In the genomic region with DNA sequence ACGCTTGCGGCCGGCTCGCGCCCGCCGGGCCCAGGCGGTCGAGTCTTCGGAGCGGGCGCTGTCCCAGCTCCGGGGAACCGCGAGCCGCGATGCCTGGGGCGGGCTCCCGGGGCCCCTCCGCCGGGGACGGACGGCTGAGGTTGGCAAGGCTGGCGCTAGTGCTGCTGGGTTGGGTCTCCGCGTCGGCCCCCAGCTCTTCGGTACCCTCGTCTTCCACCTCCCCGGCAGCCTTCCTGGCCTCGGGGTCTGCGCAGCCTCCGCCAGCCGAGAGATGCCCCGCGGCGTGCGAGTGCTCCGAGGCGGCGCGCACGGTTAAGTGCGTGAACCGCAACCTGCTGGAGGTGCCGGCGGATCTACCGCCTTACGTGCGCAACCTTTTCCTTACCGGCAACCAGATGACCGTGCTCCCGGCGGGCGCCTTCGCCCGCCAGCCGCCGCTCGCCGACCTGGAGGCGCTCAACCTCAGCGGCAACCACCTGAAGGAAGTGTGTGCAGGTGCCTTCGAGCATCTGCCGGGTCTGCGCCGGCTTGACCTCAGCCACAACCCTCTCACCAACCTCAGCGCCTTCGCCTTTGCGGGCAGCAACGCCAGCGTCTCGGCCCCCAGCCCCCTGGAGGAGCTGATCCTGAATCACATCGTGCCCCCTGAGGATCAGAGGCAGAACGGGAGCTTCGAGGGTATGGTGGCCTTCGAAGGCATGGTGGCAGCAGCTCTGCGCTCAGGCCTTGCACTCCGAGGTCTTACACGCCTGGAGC, we compare ENCODE assay signal across 8 mouse cellular contexts. TPM values are rescaled to one million over a fixed set of nuclear protein-coding genes. Genes with fewer than 3 reads are reported as not detected.
DNase-seq lines count a peak whose midpoint lies in the region; ATAC-seq and TF ChIP-seq lines count a peak whose summit lies in the region.

No protein-coding gene starts in this region.

- H3K4me1 ChIP-seq in kidney, embryonic 14.5 days (ENCODE audit: control insufficient read depth, insufficient read depth, low read length), result peaks cover 6% of the 10 kb centered on the region; the same call in 1 of the 2 replicates
- H3K4me1 ChIP-seq in G1E (ENCODE audit: insufficient read depth, low read depth, low read length), result no peaks in the 10 kb centered on the region
- H3K4me1 ChIP-seq in embryonic facial prominence, embryonic 11.5 days (ENCODE audit: control insufficient read depth, insufficient read depth, low read length), result peaks cover 5% of the 10 kb centered on the region; the same call in 1 of the 2 replicates
- peaks cover 11% of the 10 kb centered on the region for H3K4me1 ChIP-seq in intestine, embryonic 15.5 days (replicated peaks)

- H3ac ChIP-seq in myocyte (ENCODE audit: control insufficient read depth, insufficient read length), result peak overlapping the region; percentile 47

- peaks cover 18% of the 10 kb centered on the region for H3K79me2 ChIP-seq in myocyte (ENCODE audit: control insufficient read depth, insufficient read depth)

- no peak for DNase-seq in kidney, postnatal 10 days
- DNase-seq in G1E (ENCODE audit: low spot score), result no peak
- DNase-seq in embryonic facial prominence, embryonic 11.5 days (ENCODE audit: low spot score), result peak; percentile 47
- no peak for DNase-seq in adrenal gland, adult (ENCODE audit: inconsistent age in 2 of 2, low spot score in 1 of 2)

- peaks cover 8% of the 10 kb centered on the region; the same call in 1 of the 2 replicates for H3K36me3 ChIP-seq in kidney, embryonic 14.5 days (ENCODE audit: control insufficient read depth, insufficient read depth, low read length)
- H3K36me3 ChIP-seq in G1E (replicated peaks) (no peaks in the 10 kb centered on the region), myocyte (ENCODE audit: control insufficient read depth, insufficient read depth) (peaks cover 8% of the 10 kb centered on the region)
- no peaks in the 10 kb centered on the region for H3K36me3 ChIP-seq in embryonic facial prominence, embryonic 11.5 days (replicated peaks; ENCODE audit: control insufficient read depth, insufficient read depth, low read depth, low read length)
- H3K36me3 ChIP-seq in intestine, embryonic 15.5 days, result no peaks in the 10 kb centered on the region

- 2% methylated on average over 53 of the region's 80 CpGs for WGBS in kidney, embryonic 14.5 days
- WGBS in embryonic facial prominence, embryonic 11.5 days, result 2% methylated on average over 69 of the region's 80 CpGs
- WGBS in intestine, embryonic 15.5 days, result 4% methylated on average over 80 of the region's 80 CpGs

- 0 out of 2 replicates have a peak, but pooled peaks cover 9% of the 10 kb centered on the region for H3K27me3 ChIP-seq in kidney, embryonic 14.5 days (ENCODE audit: control insufficient read depth, insufficient read depth, low read length)
- H3K27me3 ChIP-seq in G1E (ENCODE audit: insufficient read depth, low read length) (no peaks in the 10 kb centered on the region), myocyte (ENCODE audit: control insufficient read depth, insufficient read depth, insufficient read length) (no peaks in the 10 kb centered on the region)
- H3K27me3 ChIP-seq in embryonic facial prominence, embryonic 11.5 days (ENCODE audit: control insufficient read depth, insufficient read depth, low read length), result 0 out of 2 replicates have a peak, but pooled peaks cover 4% of the 10 kb centered on the region
- H3K27me3 ChIP-seq in intestine, embryonic 15.5 days (replicated peaks), result 0 out of 2 replicates have a peak, but pooled peaks cover 2% of the 10 kb centered on the region

- H3K27ac ChIP-seq in kidney, embryonic 14.5 days (ENCODE audit: low read depth, low read length), result peak overlapping the region; percentile 92
- H3K27ac ChIP-seq in embryonic facial prominence, embryonic 11.5 days (replicated peaks; ENCODE audit: low read depth, low read length), result peak overlapping the region; percentile 65; the same call in 1 of the 2 replicates
- no peak overlapping the region for H3K27ac ChIP-seq in intestine, embryonic 15.5 days

- no peak for TF ChIP-seq CTCF in G1E (IDR thresholded peaks at IDR 0.05; ENCODE audit: low read depth, low read length)

- peak overlapping the region; percentile 76 for H3K4me3 ChIP-seq in kidney, embryonic 14.5 days (ENCODE audit: low read length)
- H3K4me3 ChIP-seq in G1E (ENCODE audit: low read depth, low read length) (peak overlapping the region; percentile 15; the same call in 1 of the 2 replicates), myocyte (peak overlapping the region; percentile 76)
- peak overlapping the region; percentile 73 for H3K4me3 ChIP-seq in embryonic facial prominence, embryonic 11.5 days (ENCODE audit: low read depth, low read length)
- H3K4me3 ChIP-seq in intestine, embryonic 15.5 days (replicated peaks), result peak overlapping the region; percentile 66

- no peak for TF ChIP-seq POLR2A in myocyte (IDR thresholded peaks at IDR 0.05; ENCODE audit: insufficient read length, low read depth)

- peak overlapping the region; percentile 78 for H3K9ac ChIP-seq in kidney, embryonic 14.5 days (ENCODE audit: low read depth, low read length)
- peak overlapping the region; percentile 64 for H3K9ac ChIP-seq in embryonic facial prominence, embryonic 11.5 days (replicated peaks; ENCODE audit: low read length)
- H3K9ac ChIP-seq in intestine, embryonic 15.5 days, result peak overlapping the region; percentile 67

- H3K4me2 ChIP-seq in kidney, embryonic 14.5 days (replicated peaks; ENCODE audit: low read depth, low read length), result peak overlapping the region; percentile 95
- H3K4me2 ChIP-seq in embryonic facial prominence, embryonic 11.5 days (ENCODE audit: low read depth, low read length), result peak overlapping the region; percentile 98
- H3K4me2 ChIP-seq in intestine, embryonic 15.5 days (replicated peaks), result peak overlapping the region; percentile 99
- H3K4me2 ChIP-seq in myocyte (ENCODE audit: low read depth), result peak overlapping the region; percentile 88

- H3K9me3 ChIP-seq in kidney, embryonic 14.5 days (ENCODE audit: control insufficient read depth, low read length), result no peaks in the 10 kb centered on the region
- H3K9me3 ChIP-seq in G1E (replicated peaks), result peaks cover 26% of the 10 kb centered on the region
- no peaks in the 10 kb centered on the region for H3K9me3 ChIP-seq in embryonic facial prominence, embryonic 11.5 days (replicated peaks; ENCODE audit: control insufficient read depth, low read length)
- no peaks in the 10 kb centered on the region for H3K9me3 ChIP-seq in intestine, embryonic 15.5 days

- peak; percentile 19 for ATAC-seq in kidney, embryonic 14.5 days (ENCODE audit: low FRiP score, low TSS enrichment)
- ATAC-seq in G1E (ENCODE audit: extremely low read depth, insufficient number of reproducible peaks, low FRiP score, poor library complexity, severe bottlenecking), result no peak
- ATAC-seq in embryonic facial prominence, embryonic 11.5 days (replicated peaks; ENCODE audit: insufficient number of reproducible peaks, low FRiP score, low TSS enrichment, low read depth), result peak; percentile 4; the same call in 1 of the 2 replicates
- peak; percentile 57 for ATAC-seq in intestine, embryonic 15.5 days
- no peak for ATAC-seq in CD4-positive, CD25-positive, alpha-beta regulatory T cell, adult 4 months

TF ChIP-seq in myocyte, 11 proteins besides CTCF, POLR2A, EP300 and RAD21:
- TF ChIP-seq MYOG (IDR thresholded peaks at IDR 0.05; ENCODE audit: control insufficient read depth in 1 of 3, insufficient read depth in 1 of 3, insufficient read length in 2 of 3, low read depth in 2 of 3) (no peak), MYOD1 (IDR thresholded peaks at IDR 0.05; ENCODE audit: control insufficient read depth in 1 of 3, insufficient read length in 2 of 3, low read depth in 2 of 3) (no peak), E2F4 (IDR thresholded peaks at IDR 0.05; ENCODE audit: insufficient read depth) (no peak), POLR2AphosphoS2 (IDR thresholded peaks at IDR 0.05; ENCODE audit: insufficient read length, low read depth) (no peak), USF1 (IDR thresholded peaks at IDR 0.05; ENCODE audit: low read depth) (no peak), TCF3 (IDR thresholded peaks at IDR 0.05; ENCODE audit: insufficient read length, low read depth) (no peak), TCF12 (IDR thresholded peaks at IDR 0.05; ENCODE audit: insufficient read depth, poor library complexity, severe bottlenecking) (no peak), SRF (IDR thresholded peaks at IDR 0.05; ENCODE audit: control insufficient read depth, insufficient read length, low read depth) (no peak), MAX (IDR thresholded peaks at IDR 0.05; ENCODE audit: low read depth) (no peak), REST (IDR thresholded peaks at IDR 0.05; ENCODE audit: insufficient read depth, insufficient read length) (no peak), CEBPB (IDR thresholded peaks at IDR 0.05; ENCODE audit: insufficient read depth, poor library complexity, severe bottlenecking) (no peak)

RNA-seq across cellular contexts. Expression of gene Tpbg, which starts 1.9 kb away (rescaled TPM):
- polyA plus RNA-seq in kidney, embryonic 14.5 days (2014; fragmentation: Nextera tagmentation; extraction: Ambion mirVana), result 39.8 and 44.3 TPM in 2 replicates
- total RNA-seq in G1E (2014; fragmentation: Nextera tagmentation), result not detected in 2 replicates
- total RNA-seq in G1E (2017), result 0.06 and 0.11 TPM in 2 replicates
- polyA plus RNA-seq in G1E (2012), result not detected in 2 replicates
- polyA plus RNA-seq in embryonic facial prominence, embryonic 11.5 days (2014; fragmentation: Nextera tagmentation; extraction: Ambion mirVana), result 22.4 and 24.9 TPM in 2 replicates
- polyA plus RNA-seq in intestine, embryonic 15.5 days (2015; fragmentation: Nextera tagmentation; extraction: Ambion mirVana), result 7.3 and 9.3 TPM in 2 replicates
- 15.2 TPM for polyA plus RNA-seq in myocyte (2012; fragmentation: generic; extraction: Trizol)
- not detected for polyA plus RNA-seq in CD4-positive, CD25-positive, alpha-beta regulatory T cell, adult 4 months (2017; shearing (Covaris generic))

Comparison
In these comparisons a context has a peak if more than half of its experiments do, and no peak if none do; other contexts are left out.
1. ATAC-seq: peak in kidney, embryonic 14.5 days (single experiment), embryonic facial prominence, embryonic 11.5 days (single experiment) and intestine, embryonic 15.5 days (single experiment); none in G1E (single experiment) and CD4-positive, CD25-positive, alpha-beta regulatory T cell, adult 4 months (single experiment).
2. H3K4me3 ChIP-seq: peak in every context shown above with its lines; median percentile 76 in kidney, embryonic 14.5 days; 76 in myocyte; 73 in embryonic facial prominence, embryonic 11.5 days; 66 in intestine, embryonic 15.5 days; 15 in G1E.
3. Peak in every context shown above with its lines, with median percentiles within 50 percentile points of each other: H3K4me2 ChIP-seq and H3K9ac ChIP-seq.